Mouse (Mus musculus) spleen, adult 2 months (tissue): ENCODE data around the gene Kmt2e.

Source experiments
- CTCF ChIP-seq: fragments of 200-500 bp; IDR thresholded peaks from 2 replicates; pipeline ENCODE4 v1.5.1; 2011; ENCODE audit warnings: mild to moderate bottlenecking, inconsistent platforms; ENCODE audit not compliant: insufficient read depth, insufficient read length, insufficient replicate concordance; ENCODE audit errors: extremely low read depth
- POLR2A ChIP-seq: fragments of 200-500 bp; IDR thresholded peaks from 2 replicates; pipeline ENCODE4 v1.6.1; 2011; ENCODE audit warnings: low read depth, low read length, inconsistent platforms

- TF ChIP-seq CTCF = no peak
- no peak for TF ChIP-seq POLR2A
These were observed 24.1 kb upstream of the Kmt2e start for GRCm38 (mm10) chr5:23410040-23410717.
